Mouse (Mus musculus) stomach, embryonic 15.5 days (tissue): ENCODE results near the gene Fam49a. TPM values are rescaled to one million over a fixed set of nuclear protein-coding genes. Genes with fewer than 3 reads are reported as not detected.

ENCODE experiments used
- ATAC-seq: fragments of 200-750 bp; cut with Nextera tagmentation; 2 replicates; pipeline ENCODE4 v1.8.0; 2017; ENCODE audit warnings: low read depth, moderate number of reproducible peaks, moderate TSS enrichment; ENCODE audit not compliant: insufficient read depth, low FRiP score
- H3K27ac ChIP-seq: fragments of 300-500 bp; sonication (generic); 2 replicates; pipeline ENCODE4 v1.5.1; 2015; ENCODE audit warnings: mild to moderate bottlenecking, inconsistent platforms
- H3K27me3 ChIP-seq: fragments of 300-500 bp; sonication (generic); replicated peaks from 2 replicates; pipeline ENCODE4 v1.6.1; 2015; ENCODE audit warnings: inconsistent platforms
- H3K36me3 ChIP-seq: fragments of 300-500 bp; sonication (generic); 2 replicates; pipeline ENCODE4 v1.6.1; 2015; ENCODE audit warnings: inconsistent platforms
- H3K4me1 ChIP-seq: fragments of 300-500 bp; sonication (generic); 2 replicates; pipeline ENCODE4 v1.6.1; 2015; ENCODE audit warnings: inconsistent platforms
- H3K4me2 ChIP-seq: fragments of 300-500 bp; sonication (generic); 2 replicates; pipeline ENCODE4 v1.6.1; 2015; ENCODE audit warnings: mild to moderate bottlenecking, inconsistent platforms
- H3K4me3 ChIP-seq: fragments of 300-500 bp; sonication (generic); replicated peaks from 2 replicates; pipeline ENCODE4 v1.5.1; 2015; ENCODE audit warnings: inconsistent platforms
- H3K9ac ChIP-seq: fragments of 300-500 bp; sonication (generic); 2 replicates; pipeline ENCODE4 v1.6.1; 2015; ENCODE audit warnings: inconsistent platforms
- H3K9me3 ChIP-seq: fragments of 300-500 bp; sonication (generic); 2 replicates; pipeline ENCODE4 v1.6.1; 2016; ENCODE audit warnings: inconsistent platforms
- WGBS: fragments of 180-500 bp; shearing (Covaris S2); methylation state at CpG from one replicate; pipeline ENCODE4 v1.1.7; 2015; 5-methylcytosine and 5-hydroxymethylcytosine counted together
- polyA plus RNA-seq: library from polyadenylated mRNA; unstranded; fragments of >200 nt; fragmentation: Nextera tagmentation; extraction: Ambion mirVana; gene quantifications from 2 replicates; pipeline ENCODE4 v1.2.1, GENCODE M21; 2015

The Fam49a gene
- polyA plus RNA-seq, 1 experiment from 2014 or later = 10.4 TPM

GRCm38 (mm10) chr12:12275124-12275779, 13.3 kb downstream of the Fam49a start:
- WGBS = 79% methylated on average over 4 of the region's 4 CpGs
- no peak for ATAC-seq

GRCm38 (mm10) chr12:12277741-12278463, 16.0 kb downstream of the Fam49a start:
- no peaks in the 10 kb centered on the region for H3K4me1 ChIP-seq
- 83% methylated on average over 4 of the region's 4 CpGs for WGBS
- no peak overlapping the region for H3K4me3 ChIP-seq
- no peak overlapping the region for H3K9ac ChIP-seq
- H3K27ac ChIP-seq = no peak overlapping the region
- H3K9me3 ChIP-seq = no peaks in the 10 kb centered on the region
- H3K36me3 ChIP-seq = no peaks in the 10 kb centered on the region
- no peaks in the 10 kb centered on the region for H3K27me3 ChIP-seq
- ATAC-seq = no peak
- no peak overlapping the region for H3K4me2 ChIP-seq

More at GRCm38 (mm10) chr12:12275124-12275779, 13.3 kb downstream of the Fam49a start:
- Histone ChIP-seq H3K4me3 (no peak overlapping the region), H3K36me3 (no peaks in the 10 kb centered on the region), H3K9me3 (no peaks in the 10 kb centered on the region), H3K27ac (no peak overlapping the region), H3K27me3 (no peaks in the 10 kb centered on the region), H3K9ac (no peak overlapping the region), H3K4me2 (no peak overlapping the region), H3K4me1 (no peaks in the 10 kb centered on the region)

- no peak overlapping the region for H3K4me3 ChIP-seq
- ATAC-seq = no peak
- no peaks in the 10 kb centered on the region for H3K36me3 ChIP-seq
- no peaks in the 10 kb centered on the region for H3K4me1 ChIP-seq
- no peak overlapping the region for H3K27ac ChIP-seq
- WGBS = 62% methylated on average over 7 of the region's 7 CpGs
- no peak overlapping the region for H3K4me2 ChIP-seq
- H3K27me3 ChIP-seq = no peaks in the 10 kb centered on the region
- H3K9me3 ChIP-seq = no peaks in the 10 kb centered on the region
- H3K9ac ChIP-seq = no peak overlapping the region
Observed at GRCm38 (mm10) chr12:12278464-12278872, 16.5 kb downstream of the Fam49a start.

GRCm38 (mm10) chr12:12283702-12284288, 21.9 kb downstream of the Fam49a start:
- 83% methylated on average over 10 of the region's 10 CpGs for WGBS
- ATAC-seq = no peak
- no peaks in the 10 kb centered on the region for H3K27me3 ChIP-seq
- no peak overlapping the region for H3K27ac ChIP-seq
- no peaks in the 10 kb centered on the region for H3K36me3 ChIP-seq
- no peak overlapping the region for H3K4me2 ChIP-seq
- H3K9me3 ChIP-seq = no peaks in the 10 kb centered on the region
- H3K4me3 ChIP-seq = no peak overlapping the region
- no peak overlapping the region for H3K9ac ChIP-seq
- no peaks in the 10 kb centered on the region for H3K4me1 ChIP-seq

GRCm38 (mm10) chr12:12284521-12284920, 22.6 kb downstream of the Fam49a start:
- WGBS = 75% methylated on average over 6 of the region's 6 CpGs
- H3K27me3 ChIP-seq = no peaks in the 10 kb centered on the region
- no peak overlapping the region for H3K27ac ChIP-seq
- no peaks in the 10 kb centered on the region for H3K4me1 ChIP-seq
- ATAC-seq = no peak
- H3K9ac ChIP-seq = no peak overlapping the region
- no peak overlapping the region for H3K4me3 ChIP-seq
- H3K9me3 ChIP-seq = no peaks in the 10 kb centered on the region
- H3K36me3 ChIP-seq = no peaks in the 10 kb centered on the region
- H3K4me2 ChIP-seq = no peak overlapping the region

GRCm38 (mm10) chr12:12287131-12287786, 25.3 kb downstream of the Fam49a start:
- Histone ChIP-seq H3K36me3 (no peaks in the 10 kb centered on the region), H3K27ac (peak overlapping the region; percentile 61), H3K4me2 (peak overlapping the region; percentile 29), H3K27me3 (no peaks in the 10 kb centered on the region), H3K9me3 (no peaks in the 10 kb centered on the region), H3K4me3 (no peak overlapping the region), H3K4me1 (no peaks in the 10 kb centered on the region), H3K9ac (no peak overlapping the region)
- WGBS = 45% methylated on average over 9 of the region's 9 CpGs
- ATAC-seq = no peak

GRCm38 (mm10) chr12:12287787-12288132, 25.8 kb downstream of the Fam49a start:
- Histone ChIP-seq H3K9me3 (no peaks in the 10 kb centered on the region), H3K36me3 (no peaks in the 10 kb centered on the region), H3K27me3 (no peaks in the 10 kb centered on the region), H3K27ac (no peak overlapping the region), H3K4me1 (no peaks in the 10 kb centered on the region), H3K4me3 (no peak overlapping the region), H3K4me2 (0 out of 2 replicates have a peak overlapping the region, but pooled peaks have one; percentile 29), H3K9ac (no peak overlapping the region)
- no peak for ATAC-seq
- 59% methylated on average over 6 of the region's 6 CpGs for WGBS

GRCm38 (mm10) chr12:12288586-12288985, 26.6 kb downstream of the Fam49a start:
- Histone ChIP-seq H3K4me2 (no peak overlapping the region), H3K9me3 (no peaks in the 10 kb centered on the region), H3K4me1 (no peaks in the 10 kb centered on the region), H3K4me3 (no peak overlapping the region), H3K27me3 (no peaks in the 10 kb centered on the region), H3K36me3 (no peaks in the 10 kb centered on the region), H3K9ac (no peak overlapping the region), H3K27ac (no peak overlapping the region)
- WGBS = 95% methylated on average over 1 of the region's 1 CpGs
- ATAC-seq = no peak

- Histone ChIP-seq H3K9me3 (no peaks in the 10 kb centered on the region), H3K4me1 (no peaks in the 10 kb centered on the region), H3K9ac (no peak overlapping the region), H3K27me3 (no peaks in the 10 kb centered on the region), H3K27ac (no peak overlapping the region), H3K4me2 (no peak overlapping the region), H3K4me3 (no peak overlapping the region), H3K36me3 (no peaks in the 10 kb centered on the region)
- 74% methylated on average over 3 of the region's 3 CpGs for WGBS
- no peak for ATAC-seq
Observed at GRCm38 (mm10) chr12:12289636-12290035, 27.7 kb downstream of the Fam49a start.

GRCm38 (mm10) chr12:12292043-12292618, 30.2 kb downstream of the Fam49a start:
- Histone ChIP-seq H3K27ac (no peak overlapping the region), H3K36me3 (no peaks in the 10 kb centered on the region), H3K4me3 (no peak overlapping the region), H3K9ac (no peak overlapping the region), H3K27me3 (no peaks in the 10 kb centered on the region), H3K9me3 (no peaks in the 10 kb centered on the region), H3K4me1 (no peaks in the 10 kb centered on the region), H3K4me2 (no peak overlapping the region)
- 51% methylated on average over 5 of the region's 5 CpGs for WGBS
- ATAC-seq = no peak

GRCm38 (mm10) chr12:12294380-12295171, 32.6 kb downstream of the Fam49a start:
- ATAC-seq = no peak
- Histone ChIP-seq H3K9ac (no peak overlapping the region), H3K4me2 (no peak overlapping the region), H3K9me3 (no peaks in the 10 kb centered on the region), H3K27me3 (no peaks in the 10 kb centered on the region), H3K4me3 (no peak overlapping the region), H3K4me1 (no peaks in the 10 kb centered on the region), H3K27ac (no peak overlapping the region), H3K36me3 (no peaks in the 10 kb centered on the region)
- WGBS = 86% methylated on average over 5 of the region's 5 CpGs
